Mouse (Mus musculus): Measurements from ENCODE around the gene Psme3. TPM values are rescaled to one million over a fixed set of nuclear protein-coding genes. Genes with fewer than 3 reads are reported as not detected.
"Not testable (repeated sequence)": the region's sequence is repeated elsewhere in the genome, so short reads cannot be mapped to it uniquely, and the experiment has no call there.

Gene Psme3
- total and polyA plus RNA-seq, 2 experiments from 2014 or later, result 80.9 to 88.0 TPM

DNA sequence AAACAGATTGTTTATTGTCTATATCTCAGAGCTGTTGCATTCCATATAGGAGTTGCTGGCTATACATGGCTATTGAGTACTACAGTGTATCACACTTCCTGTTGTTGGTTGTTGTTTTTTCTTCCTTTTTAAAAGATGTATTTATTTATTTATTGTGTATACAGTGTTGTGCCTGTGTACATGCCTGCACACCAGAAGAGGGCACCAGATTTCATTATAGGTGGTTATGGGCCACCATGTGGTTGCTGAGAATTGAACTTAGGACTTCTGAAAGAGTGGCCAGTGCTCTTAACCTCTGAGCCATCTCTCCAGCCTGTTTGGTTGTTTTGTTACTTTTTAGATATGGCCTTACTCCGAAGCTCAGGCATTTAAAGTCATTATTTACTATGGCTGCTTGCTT is 1.4 kb upstream of the Psme3 start:
- Histone ChIP-seq H3K9ac (no peak overlapping the region), H3K4me1 (ENCODE audit: insufficient read depth) (peaks cover 6% of the 10 kb centered on the region; the same call in 1 of the 2 replicates), H3K4me2 (ENCODE audit: low read depth) (no peak overlapping the region), H3K27ac (ENCODE audit: low read depth, low read length) (no peak overlapping the region), H3K4me3 (ENCODE audit: low read depth, low read length) (no peak overlapping the region), H3K27me3 (ENCODE audit: insufficient read depth, low read length) (no peaks in the 10 kb centered on the region), H3K36me3 (ENCODE audit: insufficient read depth) (peaks cover 9% of the 10 kb centered on the region), H3K9me3 (ENCODE audit: low read length) (no peaks in the 10 kb centered on the region)
- ATAC-seq, result no peak
- 100% methylated on average over 1 of the region's 1 CpGs for WGBS
- no peak for DNase-seq
- TF ChIP-seq CTCF (IDR thresholded peaks at IDR 0.05; ENCODE audit: low read depth), result no peak

DNA sequence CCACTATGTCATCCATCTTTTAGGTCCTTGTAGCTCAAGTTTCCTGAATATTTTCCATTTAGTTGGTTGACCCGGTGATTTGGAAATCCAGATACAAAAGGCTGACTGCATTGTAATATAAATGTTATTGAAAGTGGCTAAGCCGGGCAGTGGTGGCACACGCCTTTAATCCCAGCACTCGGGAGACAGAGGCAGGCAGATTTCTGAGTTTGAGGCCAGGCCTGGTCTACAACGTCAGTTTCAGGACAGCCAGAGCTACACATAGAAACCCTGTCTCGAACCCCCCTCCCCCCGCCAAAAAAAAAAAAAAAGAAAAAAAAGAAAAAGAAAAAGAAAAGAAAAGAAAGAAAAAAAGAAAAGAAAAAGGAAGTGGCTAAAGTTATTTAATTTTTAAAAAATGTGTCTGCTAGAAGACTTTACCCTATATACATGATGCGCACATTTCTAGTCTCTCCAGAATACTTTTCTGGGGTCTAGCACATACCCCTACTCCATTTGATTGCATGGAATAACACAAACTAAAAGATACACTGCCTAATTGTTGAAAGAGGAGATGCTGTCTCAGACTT is 847 bp upstream of the Psme3 start:
- ATAC-seq, result no peak
- no peaks in the 10 kb centered on the region for H3K27me3 ChIP-seq (ENCODE audit: insufficient read depth, low read length)
- peak overlapping the region; percentile 92 for H3K4me2 ChIP-seq (ENCODE audit: low read depth)
- no peak for TF ChIP-seq CTCF (IDR thresholded peaks at IDR 0.05; ENCODE audit: low read depth)
- H3K9me3 ChIP-seq (ENCODE audit: low read length), result no peaks in the 10 kb centered on the region
- H3K27ac ChIP-seq (ENCODE audit: low read depth, low read length), result peak overlapping the region; percentile 60
- peak overlapping the region; percentile 100 for H3K4me3 ChIP-seq (ENCODE audit: low read depth, low read length)
- peaks cover 15% of the 10 kb centered on the region for H3K36me3 ChIP-seq (ENCODE audit: insufficient read depth)
- H3K9ac ChIP-seq, result peak overlapping the region; percentile 97
- DNase-seq, result no peak
- 84% methylated on average over 8 of the region's 8 CpGs for WGBS
- peaks cover 6% of the 10 kb centered on the region; the same call in 1 of the 2 replicates for H3K4me1 ChIP-seq (ENCODE audit: insufficient read depth)

DNA sequence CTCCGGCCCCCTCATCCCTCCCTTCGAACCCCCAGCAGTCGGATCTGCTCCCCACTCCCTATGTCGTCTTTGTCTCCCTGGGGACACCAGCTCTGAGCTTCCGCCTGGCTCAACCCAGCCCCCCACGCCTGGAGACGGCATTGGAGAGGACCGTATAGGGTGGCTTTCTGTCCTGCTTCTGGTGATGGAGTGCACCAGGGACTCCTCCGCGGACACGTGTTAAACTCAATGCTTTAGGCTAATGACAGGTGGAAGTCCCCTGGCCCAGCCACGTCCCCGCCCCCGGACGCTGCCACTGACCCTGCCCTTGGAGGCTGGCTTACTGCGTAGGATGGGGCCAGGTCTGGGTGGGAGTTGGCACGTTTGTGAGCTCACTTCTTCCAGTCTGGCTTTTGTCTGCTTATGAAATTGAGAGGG is 496 bp downstream of the Psme3 start:
- ATAC-seq (peak; percentile 54; the same call in 1 of the 2 replicates), DNase-seq (no peak)
- peak overlapping the region; percentile 60 for H3K27ac ChIP-seq (ENCODE audit: low read depth, low read length)

DNA sequence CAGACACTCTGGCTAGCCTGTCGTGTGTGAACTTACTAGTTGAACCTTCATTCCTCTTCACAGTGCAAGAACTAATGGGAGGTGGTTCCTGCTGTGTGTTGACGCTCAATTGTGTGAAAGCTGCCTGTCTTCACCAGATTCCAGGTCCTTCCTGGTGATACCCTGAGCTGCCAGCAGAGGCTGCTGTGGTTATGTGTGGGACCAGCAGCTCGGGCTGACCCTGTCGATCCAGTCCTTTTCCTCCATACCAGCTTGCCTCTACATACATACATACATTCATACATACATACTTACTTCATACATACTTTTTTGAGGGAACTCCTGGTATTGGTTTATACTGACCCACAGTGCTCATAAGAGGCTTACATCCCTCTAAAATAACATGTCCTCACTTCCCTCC is 7.6 kb downstream of the Psme3 start:
- peak; percentile 97 for TF ChIP-seq CTCF (IDR thresholded peaks at IDR 0.05; ENCODE audit: low read depth)
- Histone ChIP-seq H3K4me2 (ENCODE audit: low read depth) (no peak overlapping the region), H3K9ac (no peak overlapping the region), H3K27ac (ENCODE audit: low read depth, low read length) (no peak overlapping the region), H3K9me3 (ENCODE audit: low read length) (no peaks in the 10 kb centered on the region), H3K4me3 (ENCODE audit: low read depth, low read length) (no peak overlapping the region), H3K4me1 (ENCODE audit: insufficient read depth) (no peaks in the 10 kb centered on the region), H3K36me3 (ENCODE audit: insufficient read depth) (peaks cover 65% of the 10 kb centered on the region), H3K27me3 (ENCODE audit: insufficient read depth, low read length) (no peaks in the 10 kb centered on the region)
- peak; percentile 75 for DNase-seq
- ATAC-seq, result peak; percentile 80
- WGBS, result 2% methylated on average over 4 of the region's 4 CpGs

More for the DNA sequence above, 496 bp downstream of the Psme3 start:
- Histone ChIP-seq H3K36me3 (ENCODE audit: insufficient read depth) (peaks cover 28% of the 10 kb centered on the region), H3K27me3 (ENCODE audit: insufficient read depth, low read length) (no peaks in the 10 kb centered on the region), H3K9ac (peak overlapping the region; percentile 97), H3K4me3 (ENCODE audit: low read depth, low read length) (peak overlapping the region; percentile 100), H3K4me1 (ENCODE audit: insufficient read depth) (peaks cover 6% of the 10 kb centered on the region; the same call in 1 of the 2 replicates), H3K9me3 (ENCODE audit: low read length) (no peaks in the 10 kb centered on the region), H3K4me2 (ENCODE audit: low read depth) (peak overlapping the region; percentile 92)
- TF ChIP-seq CTCF (IDR thresholded peaks at IDR 0.05; ENCODE audit: low read depth), result no peak
- WGBS, result 4% methylated on average over 17 of the region's 17 CpGs

DNA sequence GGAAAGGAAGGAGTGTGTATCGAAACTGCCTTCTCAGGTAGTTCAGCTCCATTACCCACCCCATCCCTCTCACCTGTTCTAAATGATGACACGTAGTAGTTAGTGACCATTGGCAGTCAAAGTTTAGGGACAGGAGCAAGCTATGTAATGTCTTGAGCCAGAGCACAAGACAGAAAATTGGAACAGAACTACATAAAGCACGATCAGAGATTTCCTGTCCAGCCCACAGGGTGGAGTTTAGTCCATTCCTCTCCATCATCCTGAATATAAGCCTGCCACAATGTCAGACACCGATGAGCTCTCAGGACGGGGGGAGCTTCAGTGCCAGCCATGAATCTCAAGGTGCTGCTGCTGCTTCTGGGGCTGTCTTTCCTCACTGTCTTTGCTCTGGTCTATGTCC is 8.8 kb downstream of the Psme3 start, which contains the start of gene Aoc2:
TSS of gene Aoc2 (plus strand) at position 301 of the 400 bp plus-strand sequence.
- Histone ChIP-seq H3K4me2 (ENCODE audit: low read depth) (no peak within 1 kb of the TSS), H3K27ac (ENCODE audit: low read depth, low read length) (no peak within 1 kb of the TSS), H3K27me3 (ENCODE audit: insufficient read depth, low read length) (no peaks in the 10 kb centered on the region), H3K9ac (no peak within 1 kb of the TSS), H3K9me3 (ENCODE audit: low read length) (no peaks in the 10 kb centered on the region), H3K4me3 (ENCODE audit: low read depth, low read length) (no peak within 1 kb of the TSS), H3K4me1 (ENCODE audit: insufficient read depth) (no peaks in the 10 kb centered on the region), H3K36me3 (ENCODE audit: insufficient read depth) (peaks cover 55% of the 10 kb centered on the region)
- no peak for TF ChIP-seq CTCF (IDR thresholded peaks at IDR 0.05; ENCODE audit: low read depth)
- ATAC-seq (no peak), DNase-seq (no peak)
- 97% methylated on average over 5 of the region's 5 CpGs for WGBS

DNA sequence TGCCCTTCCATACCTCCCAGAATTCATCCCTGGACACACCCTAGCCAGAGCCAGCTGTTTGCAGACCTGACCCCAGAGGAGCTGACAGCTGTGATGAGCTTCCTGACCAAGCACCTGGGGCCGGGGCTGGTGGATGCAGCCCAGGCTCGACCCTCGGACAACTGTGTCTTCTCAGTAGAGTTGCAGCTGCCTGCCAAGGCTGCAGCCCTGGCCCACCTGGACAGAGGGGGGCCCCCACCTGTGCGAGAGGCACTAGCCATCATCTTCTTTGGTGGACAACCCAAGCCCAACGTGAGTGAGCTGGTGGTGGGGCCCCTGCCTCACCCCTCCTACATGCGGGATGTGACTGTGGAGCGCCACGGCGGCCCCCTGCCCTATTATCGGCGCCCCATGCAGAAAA is 9.2 kb downstream of the Psme3 start:
- 94% methylated on average over 11 of the region's 11 CpGs for WGBS
- not testable (repeated sequence) for ATAC-seq; DNase-seq; H3K4me2 ChIP-seq (ENCODE audit: low read depth); H3K9me3 ChIP-seq (ENCODE audit: low read length); H3K4me3 ChIP-seq (ENCODE audit: low read depth, low read length); H3K27me3 ChIP-seq (ENCODE audit: insufficient read depth, low read length); H3K4me1 ChIP-seq (ENCODE audit: insufficient read depth); H3K27ac ChIP-seq (ENCODE audit: low read depth, low read length); H3K9ac ChIP-seq
- H3K36me3 ChIP-seq (ENCODE audit: insufficient read depth), result peaks cover 50% of the 10 kb centered on the region

DNA sequence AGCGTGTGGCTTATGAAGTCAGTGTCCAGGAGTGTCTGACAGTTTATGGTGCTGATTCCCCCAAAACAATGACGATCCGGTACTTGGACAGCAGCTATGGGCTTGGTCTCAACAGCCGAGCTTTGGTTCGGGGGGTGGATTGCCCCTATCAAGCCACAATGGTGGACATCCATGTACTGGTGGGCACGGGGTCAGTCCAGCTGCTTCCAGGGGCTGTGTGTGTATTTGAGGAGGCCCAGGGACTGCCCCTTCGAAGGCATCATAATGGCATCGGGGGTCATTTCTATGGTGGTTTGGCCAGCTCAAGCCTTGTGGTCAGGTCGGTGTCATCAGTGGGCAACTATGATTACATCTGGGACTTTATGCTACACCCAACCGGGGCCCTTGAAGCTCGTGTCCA is 10.1 kb downstream of the Psme3 start:
- Histone ChIP-seq H3K4me1 (ENCODE audit: insufficient read depth) (no peaks in the 10 kb centered on the region), H3K9me3 (ENCODE audit: low read length) (no peaks in the 10 kb centered on the region), H3K4me2 (ENCODE audit: low read depth) (no peak overlapping the region), H3K36me3 (ENCODE audit: insufficient read depth) (peaks cover 41% of the 10 kb centered on the region), H3K27me3 (ENCODE audit: insufficient read depth, low read length) (no peaks in the 10 kb centered on the region), H3K27ac (ENCODE audit: low read depth, low read length) (no peak overlapping the region), H3K9ac (no peak overlapping the region), H3K4me3 (ENCODE audit: low read depth, low read length) (no peak overlapping the region)
- 89% methylated on average over 11 of the region's 11 CpGs for WGBS
- DNase-seq, result no peak
- no peak for ATAC-seq
- no peak for TF ChIP-seq CTCF (IDR thresholded peaks at IDR 0.05; ENCODE audit: low read depth)

Data from forebrain, postnatal 0 days (tissue).